Mouse (Mus musculus) liver, adult 10 weeks (tissue): ENCODE measurements around the gene Gm42688. TPM values are rescaled to one million over a fixed set of nuclear protein-coding genes. Genes with fewer than 3 reads are reported as not detected.

Experiments used
- polyA plus RNA-seq: library from polyadenylated mRNA; stranded (reverse); fragments of 350-450 nt; fragmentation: Illumina TruSeq; extraction: RNeasy Lipid Tissue Mini Kit (QIAGEN cat#74804); gene quantifications from one replicate; pipeline ENCODE4 v1.2.3, GENCODE M21; 2014; ENCODE audit warnings: low read depth, low replicate concordance

Gm42688 gene
- polyA plus RNA-seq = 0.61 TPM

GRCm38 (mm10) chr6:83101316-83101687 is at the start of gene Gm42688, which contains the start of gene Ccdc142:
Gm42688 (plus strand) TSS chr6:83101617.
Ccdc142 (plus strand) TSS chr6:83101601.

GRCm38 (mm10) chr6:83054074-83054851 is 47.2 kb upstream of the Gm42688 start, which contains the start of gene Aup1:
Aup1 (plus strand) TSS chr6:83054521.

GRCm38 (mm10) chr6:83054871-83055431 is 46.5 kb upstream of the Gm42688 start, which contains the start of gene Htra2:
Htra2 (minus strand) TSS chr6:83055273.

GRCm38 (mm10) chr6:83057790-83058189 is 43.6 kb upstream of the Gm42688 start, which contains the start of gene Dqx1:
Dqx1 (plus strand) TSS chr6:83057844.

GRCm38 (mm10) chr6:83070247-83070310 is 31.3 kb upstream of the Gm42688 start, which contains the start of gene Tlx2:
Tlx2 (minus strand) TSS chr6:83070293.

GRCm38 (mm10) chr6:83077630-83078323 is 23.6 kb upstream of the Gm42688 start, which contains the start of gene Pcgf1:
Pcgf1 (plus strand) TSS chr6:83077869.

GRCm38 (mm10) chr6:83086121-83087035 is 15.0 kb upstream of the Gm42688 start, which contains the start of gene Lbx2:
Lbx2 (plus strand) TSS chr6:83086367.

GRCm38 (mm10) chr6:83108762-83109668 is 7.6 kb downstream of the Gm42688 start, which contains the start of gene Mrpl53:
Mrpl53 (plus strand) TSS chr6:83109040.

GRCm38 (mm10) chr6:83115011-83115671 is 13.7 kb downstream of the Gm42688 start, which contains the start of gene Mogs:
Mogs (plus strand) TSS chr6:83115496.

GRCm38 (mm10) chr6:83120930-83121862 is 19.8 kb downstream of the Gm42688 start, which contains the start of gene Wbp1:
Wbp1 (minus strand) TSS chr6:83121559.

GRCm38 (mm10) chr6:83125331-83125730 is 23.9 kb downstream of the Gm42688 start, which contains the start of gene Ino80b:
Ino80b (minus strand) TSS chr6:83125431.

GRCm38 (mm10) chr6:83134951-83135513 is 33.6 kb downstream of the Gm42688 start, which contains the start of gene Rtkn:
Rtkn (plus strand) TSS chr6:83135463.

GRCm38 (mm10) chr6:83156259-83156684 is 54.9 kb downstream of the Gm42688 start, which contains the start of the genes Wdr54 and 1700003E16Rik:
Wdr54 (minus strand) TSS chr6:83156397.
1700003E16Rik (plus strand) TSS chr6:83156404.

Other genes starting within 250 kb of the Gm42688 start
- gene Sema4f, start 161.8 kb upstream of the Gm42688 start, polyA plus RNA-seq = not detected
- not detected for gene M1ap, start 154.7 kb upstream of the Gm42688 start, polyA plus RNA-seq
- not detected for gene Dok1, start 68.1 kb upstream of the Gm42688 start, polyA plus RNA-seq
- gene Loxl3, start 67.4 kb upstream of the Gm42688 start, polyA plus RNA-seq = 0.40 TPM
- gene Aup1, start 47.1 kb upstream of the Gm42688 start, polyA plus RNA-seq = 23.3 TPM
- gene Htra2, start 46.3 kb upstream of the Gm42688 start, polyA plus RNA-seq = 4.0 TPM
- 1.6 TPM for gene Dqx1, start 43.8 kb upstream of the Gm42688 start, polyA plus RNA-seq
- not detected for gene Tlx2, start 31.3 kb upstream of the Gm42688 start, polyA plus RNA-seq
- gene Pcgf1, start 23.7 kb upstream of the Gm42688 start, polyA plus RNA-seq = 4.5 TPM
- gene Lbx2, start 15.2 kb upstream of the Gm42688 start, polyA plus RNA-seq = not detected
- not detected for gene Ccdc142, start within 50 bp of the Gm42688 start, polyA plus RNA-seq
- 30.5 TPM for gene Mrpl53, start 7.4 kb downstream of the Gm42688 start, polyA plus RNA-seq
- 3.1 TPM for gene Mogs, start 13.9 kb downstream of the Gm42688 start, polyA plus RNA-seq
- 4.3 TPM for gene Wbp1, start 19.9 kb downstream of the Gm42688 start, polyA plus RNA-seq
- gene Ino80b, start 23.8 kb downstream of the Gm42688 start, polyA plus RNA-seq = 0.66 TPM
- not detected for gene Rtkn, start 33.8 kb downstream of the Gm42688 start, polyA plus RNA-seq
- 0.34 TPM for gene Wdr54, start 54.8 kb downstream of the Gm42688 start, polyA plus RNA-seq
- not detected for gene 1700003E16Rik, start 54.8 kb downstream of the Gm42688 start, polyA plus RNA-seq
- gene Dctn1, start 64.3 kb downstream of the Gm42688 start, polyA plus RNA-seq = 5.5 TPM
- gene Slc4a5, start 118.2 kb downstream of the Gm42688 start, polyA plus RNA-seq = not detected
- gene Mthfd2, start 224.3 kb downstream of the Gm42688 start, polyA plus RNA-seq = 0.24 TPM
- gene Mob1a, start 224.4 kb downstream of the Gm42688 start, polyA plus RNA-seq = 49.2 TPM
- 104 TPM for gene Bola3, start 247.5 kb downstream of the Gm42688 start, polyA plus RNA-seq